Mouse (Mus musculus) ES-E14 (cell line): ENCODE data around the gene Gm14325. TPM values are rescaled to one million over a fixed set of nuclear protein-coding genes. Genes with fewer than 3 reads are reported as not detected.
A peak's percentile ranks its signal among the peaks of the same experiment; 100 is the strongest.
"Not testable (repeated sequence)": the region's sequence is repeated elsewhere in the genome, so short reads cannot be mapped to it uniquely, and the experiment has no call there.

Source experiments
- DNase-seq: peaks from one replicate; pipeline ENCODE4 v3.0.0-alpha.2; 2013; ENCODE audit warnings: low read depth, low spot score
- H3K27ac ChIP-seq: 2 replicates; pipeline ENCODE4 v1.5.1; 2012; ENCODE audit warnings: low read depth, mild to moderate bottlenecking, low read length, moderate library complexity, mixed read lengths; ENCODE audit not compliant: poor library complexity, insufficient read depth, severe bottlenecking
- H3K36me3 ChIP-seq: 2 replicates; pipeline ENCODE4 v1.6.1; 2012; ENCODE audit warnings: mild to moderate bottlenecking, low read length, moderate library complexity, mixed read lengths; ENCODE audit not compliant: control insufficient read depth, poor library complexity, insufficient read depth, severe bottlenecking
- H3K4me1 ChIP-seq, 2 experiments: fragments of 150-350 bp in 1 of 2; sonication (generic) in 1 of 2; 2 replicates each; pipeline ENCODE4 v1.6.1; 2012; ENCODE audit warnings: low read length in 2 of 2, mild to moderate bottlenecking in 1 of 2, mixed read lengths in 1 of 2; ENCODE audit not compliant: control insufficient read depth in 2 of 2, insufficient read depth in 2 of 2, poor library complexity in 1 of 2
- H3K4me3 ChIP-seq, 2 experiments: fragments of 150-350 bp in 1 of 2; sonication (generic) in 1 of 2; 2 replicates each; pipeline ENCODE4 v1.5.1; 2012; ENCODE audit warnings: low read length in 2 of 2, low read depth in 1 of 2, mild to moderate bottlenecking in 1 of 2, mixed read lengths in 1 of 2; ENCODE audit not compliant: insufficient read depth in 1 of 2, poor library complexity in 1 of 2, severe bottlenecking in 1 of 2
- H3K9ac ChIP-seq: 2 replicates; pipeline ENCODE4 v1.6.1; 2012; ENCODE audit warnings: low read depth, mild to moderate bottlenecking, low read length, mixed read lengths; ENCODE audit not compliant: poor library complexity, insufficient read depth, severe bottlenecking
- H3K9me3 ChIP-seq: fragments of 150-350 bp; sonication (generic); 2 replicates; pipeline ENCODE4 v1.6.1; 2012; ENCODE audit warnings: low read depth, mild to moderate bottlenecking, low read length; ENCODE audit not compliant: control insufficient read depth, insufficient read depth
- in situ Hi-C, 2 experiments: fragments of 600-800 bp; cut with MboI; formaldehyde crosslinking; loops; one replicate each; pipeline ENCODE4 v1.15.1; 2025; ENCODE audit warnings: low sequenced_read_pairs in 2 of 2, inconsistent platforms in 1 of 2; ENCODE audit not compliant: unreplicated experiment in 2 of 2
- total RNA-seq: library from RNA; depleted of rRNA; stranded (reverse); fragments of 300-350 nt; gene quantifications from 2 replicates; pipeline ENCODE4 v1.2.3, GENCODE M21; 2012; rRNA removed

Gm14325 gene
- 51.2 TPM in 2 replicates for total RNA-seq

DNA sequence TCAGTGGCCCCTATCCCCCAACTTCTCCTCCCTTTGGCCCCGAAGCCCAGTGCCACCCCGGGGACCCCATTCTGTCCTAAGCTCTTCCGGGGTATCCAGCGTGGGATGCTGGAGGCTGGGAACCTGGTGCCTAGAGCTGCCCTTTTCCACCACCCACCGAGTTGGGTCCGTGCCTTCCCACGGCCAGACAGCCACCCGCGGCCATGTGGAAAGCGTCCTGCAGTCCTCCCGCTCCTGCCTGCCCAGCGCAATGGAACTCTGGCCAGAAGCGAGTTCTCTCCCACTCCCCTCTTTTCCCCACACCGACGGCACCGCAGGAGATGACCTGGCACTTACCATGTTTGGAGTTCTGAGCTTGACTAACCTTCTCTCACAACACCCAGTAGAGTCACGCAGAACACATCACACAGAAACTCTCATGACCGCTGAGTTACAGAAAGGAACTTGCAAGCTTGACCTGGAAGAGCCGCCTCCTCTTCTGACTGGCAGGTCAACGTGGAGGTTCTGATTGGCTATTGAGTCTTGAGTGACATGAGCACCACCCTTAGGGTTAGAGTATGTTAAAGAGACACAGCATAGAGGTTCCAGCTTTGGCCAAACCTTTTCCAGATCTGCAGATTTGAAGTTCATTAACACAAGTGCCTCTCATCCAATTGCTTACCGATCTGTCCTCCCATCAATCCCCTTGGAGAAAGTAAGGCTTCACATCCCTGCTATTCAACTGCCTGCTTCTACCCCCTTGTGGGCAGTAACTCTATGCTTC is at the start of gene Gm14325:
TSS of gene Gm14325 (minus strand) at position 436 of the 763 bp plus-strand sequence.
- H3K36me3 ChIP-seq, in situ Hi-C loops, DNase-seq, H3K27ac ChIP-seq, H3K4me1 ChIP-seq, H3K9me3 ChIP-seq: not testable (repeated sequence)
- peak within 1 kb of the TSS; percentile 59 to 65 for H3K4me3 ChIP-seq
- H3K9ac ChIP-seq, result peak within 1 kb of the TSS; percentile 59; the same call in 1 of the 2 replicates

DNA sequence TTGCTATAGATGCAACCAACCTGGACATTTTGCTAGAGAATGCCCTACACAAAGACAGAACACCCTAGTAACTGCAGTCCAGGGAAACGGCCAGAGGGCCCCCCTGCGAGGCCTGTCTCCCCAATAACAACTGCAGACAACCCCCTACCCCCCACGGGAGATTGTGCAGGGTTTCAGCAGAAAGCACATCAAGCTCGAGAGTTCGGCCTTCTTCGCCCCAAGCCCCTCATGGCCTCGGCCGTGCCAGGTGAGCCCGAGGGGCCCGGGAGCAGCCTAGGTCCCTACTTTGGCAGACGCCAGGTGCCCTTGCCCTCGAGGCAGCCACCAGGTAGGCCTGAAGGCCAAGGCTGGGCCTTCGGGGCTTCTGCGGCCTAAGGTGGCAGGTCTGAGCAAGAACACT is 47.6 kb upstream of the Gm14325 start:
- H3K9me3 ChIP-seq, DNase-seq, H3K4me1 ChIP-seq, H3K9ac ChIP-seq, in situ Hi-C loops, H3K27ac ChIP-seq, H3K36me3 ChIP-seq, H3K4me3 ChIP-seq: not testable (repeated sequence)

DNA sequence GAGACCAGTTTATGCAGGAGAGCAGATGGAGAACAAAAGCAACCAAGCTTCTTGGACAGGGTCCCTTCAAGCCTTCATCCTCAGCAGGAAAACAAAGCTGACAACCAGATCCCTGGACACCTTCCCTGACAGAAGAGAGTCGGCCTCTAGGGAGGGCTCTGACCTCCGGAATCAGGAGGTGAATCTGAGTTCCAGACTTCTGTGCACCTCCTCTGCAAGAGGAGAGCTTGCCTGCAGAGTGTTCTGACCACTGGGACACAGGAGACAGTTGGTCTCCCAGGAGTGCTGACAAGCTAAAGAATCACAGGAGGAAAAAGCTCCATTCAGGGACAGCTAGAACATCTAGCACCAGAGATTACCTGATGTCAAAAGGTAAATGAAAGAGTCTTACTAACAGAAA is 22.1 kb upstream of the Gm14325 start:
- in situ Hi-C loops, H3K27ac ChIP-seq, H3K4me1 ChIP-seq, H3K4me3 ChIP-seq, H3K36me3 ChIP-seq, H3K9ac ChIP-seq, DNase-seq, H3K9me3 ChIP-seq: not testable (repeated sequence)

DNA sequence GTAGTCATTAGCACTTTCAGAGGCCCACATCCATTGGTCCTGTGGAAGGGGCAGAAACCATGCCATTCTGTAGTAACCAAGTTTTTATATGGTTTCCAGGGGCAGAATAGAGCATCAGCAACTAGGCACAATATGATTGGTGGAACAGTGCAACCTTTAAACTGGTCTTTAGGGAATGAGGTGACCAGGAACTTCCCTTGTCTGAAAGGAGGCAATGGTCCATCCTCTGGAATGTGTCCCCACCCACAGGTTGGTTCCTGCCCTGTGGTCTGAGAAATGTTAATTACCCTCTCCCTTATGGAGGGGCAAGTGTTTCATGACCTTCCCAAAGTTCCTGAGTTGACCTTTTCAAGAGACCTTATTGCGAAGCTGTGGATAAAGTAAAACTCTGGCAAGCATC is 3.5 kb upstream of the Gm14325 start:
- H3K27ac ChIP-seq, in situ Hi-C loops: not testable (repeated sequence)

DNA sequence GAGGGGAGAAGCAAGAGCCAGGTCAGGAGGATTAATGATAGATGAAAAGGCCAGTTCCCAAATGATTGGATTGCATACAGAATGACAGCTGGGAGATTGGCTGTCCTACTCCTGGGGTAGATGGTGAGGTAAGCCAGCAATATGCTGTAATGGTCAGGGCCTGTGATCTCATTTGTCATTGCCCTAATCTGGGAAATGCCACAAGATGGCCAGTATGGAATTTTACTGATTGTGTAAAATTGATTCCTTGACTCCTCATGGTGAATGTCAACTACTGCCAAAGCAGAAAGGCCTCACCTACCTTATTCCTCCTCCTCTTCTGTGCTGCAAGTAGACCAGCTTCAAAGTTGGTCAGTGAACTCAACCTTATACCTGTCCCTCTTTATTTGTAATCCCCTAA is 3.4 kb downstream of the Gm14325 start:
- in situ Hi-C loops, H3K36me3 ChIP-seq, DNase-seq: not testable (repeated sequence)

More for the DNA sequence above, 3.5 kb upstream of the Gm14325 start:
- not testable (repeated sequence) for DNase-seq, H3K9me3 ChIP-seq, H3K4me1 ChIP-seq, H3K36me3 ChIP-seq, H3K9ac ChIP-seq, H3K4me3 ChIP-seq

DNA sequence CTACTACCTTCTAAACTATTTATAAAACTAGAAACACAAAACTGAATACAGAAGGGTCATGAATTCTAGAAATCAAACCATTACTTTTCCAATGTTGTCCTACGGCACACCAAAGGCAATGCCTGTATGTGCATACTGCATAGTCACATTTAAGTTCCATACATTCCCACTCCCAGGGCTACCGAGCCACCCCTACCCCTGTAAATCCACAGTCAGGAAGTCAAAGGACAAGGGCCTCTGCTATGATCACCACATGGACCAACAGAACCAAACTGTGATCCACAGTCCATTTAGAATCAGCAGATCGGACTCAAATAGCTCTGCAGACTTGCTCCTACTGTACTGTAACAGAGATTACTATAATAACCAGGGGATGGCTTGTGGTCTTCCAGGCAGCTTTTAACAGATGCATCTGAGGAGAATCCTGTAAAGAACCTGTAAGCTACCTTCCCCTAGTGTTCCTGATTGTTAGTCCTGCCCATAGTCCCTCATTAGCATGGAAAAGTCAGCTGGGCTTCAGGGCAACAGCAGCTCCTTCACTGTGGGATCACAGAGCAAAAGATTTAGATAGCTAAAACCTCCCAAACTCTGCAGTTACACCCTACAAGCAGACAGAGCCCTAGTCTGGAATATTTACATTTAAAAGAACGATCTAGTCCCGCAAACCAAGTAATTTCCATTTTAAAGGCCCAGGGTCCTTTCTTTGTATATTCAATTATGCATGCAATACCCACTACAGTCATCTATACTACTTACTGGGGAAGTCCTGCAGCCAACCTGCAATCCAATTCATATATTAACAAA is 4.2 kb downstream of the Gm14325 start:
- H3K9me3 ChIP-seq, H3K36me3 ChIP-seq, in situ Hi-C loops, DNase-seq, H3K4me1 ChIP-seq: not testable (repeated sequence)
- H3K4me3 ChIP-seq, result peak overlapping the region; percentile 15 to 51; a peak in 3 of 4 replicates
- peak overlapping the region; percentile 16; the same call in 1 of the 2 replicates for H3K9ac ChIP-seq
- H3K27ac ChIP-seq, result peak overlapping the region; percentile 85

More for the DNA sequence above, 3.4 kb downstream of the Gm14325 start:
- peak overlapping the region; percentile 71; the same call in 1 of the 2 replicates for H3K27ac ChIP-seq
- not testable (repeated sequence) for H3K9me3 ChIP-seq, H3K4me1 ChIP-seq, H3K9ac ChIP-seq, H3K4me3 ChIP-seq

DNA sequence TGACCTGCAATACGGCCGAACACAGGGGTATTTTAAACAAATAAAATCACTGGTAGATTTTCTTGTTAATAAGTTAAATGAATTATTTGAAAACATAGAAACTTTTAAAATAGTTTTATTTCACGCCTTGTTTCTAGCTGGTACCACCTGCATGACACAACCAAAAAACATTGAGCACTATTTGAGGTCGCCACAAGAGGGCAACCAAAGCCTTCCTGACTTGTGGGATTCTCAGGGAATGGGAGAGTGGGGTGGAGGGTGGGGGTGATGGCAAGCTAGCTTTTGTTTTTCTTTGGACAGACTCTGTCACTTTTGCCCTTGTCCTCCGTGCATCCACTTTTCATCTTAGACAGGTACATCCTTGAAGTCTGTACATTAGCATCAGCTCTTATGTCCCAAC is 18.2 kb downstream of the Gm14325 start:
- H3K4me3 ChIP-seq, DNase-seq, H3K36me3 ChIP-seq, H3K27ac ChIP-seq, H3K4me1 ChIP-seq, H3K9me3 ChIP-seq, H3K9ac ChIP-seq, in situ Hi-C loops: not testable (repeated sequence)

DNA sequence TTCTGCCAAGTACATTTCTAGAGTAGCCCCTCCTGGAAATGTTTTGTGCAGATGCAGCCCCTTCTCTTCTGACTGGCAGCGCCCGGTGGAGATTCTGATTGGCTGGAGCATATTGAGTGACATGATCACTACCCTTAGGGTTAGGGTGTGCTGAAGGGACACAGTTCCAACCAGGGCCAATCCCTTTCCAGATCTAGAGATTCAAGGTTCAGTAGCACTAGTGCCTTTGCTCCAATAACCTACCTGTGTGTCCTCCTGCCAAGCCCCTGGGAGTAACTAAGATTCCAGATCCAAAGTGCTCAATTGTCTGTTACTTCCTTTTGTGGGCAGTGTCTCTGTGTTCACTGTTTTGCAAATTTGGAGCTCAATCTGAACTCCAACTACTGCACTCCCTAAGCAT is 34.0 kb downstream of the Gm14325 start:
- H3K27ac ChIP-seq, H3K9me3 ChIP-seq, in situ Hi-C loops, H3K4me3 ChIP-seq, H3K9ac ChIP-seq, H3K36me3 ChIP-seq, H3K4me1 ChIP-seq: not testable (repeated sequence)
- peak; percentile 20 for DNase-seq
